Mouse (Mus musculus) layer of hippocampus, adult 9-10 months (tissue): Measurements from ENCODE around the gene Dohh.

Experiments
- DNase-seq: peaks from one replicate; pipeline ENCODE4 v3.0.0; 2022; ENCODE audit warnings: low spot score

The Dohh gene

DNA sequence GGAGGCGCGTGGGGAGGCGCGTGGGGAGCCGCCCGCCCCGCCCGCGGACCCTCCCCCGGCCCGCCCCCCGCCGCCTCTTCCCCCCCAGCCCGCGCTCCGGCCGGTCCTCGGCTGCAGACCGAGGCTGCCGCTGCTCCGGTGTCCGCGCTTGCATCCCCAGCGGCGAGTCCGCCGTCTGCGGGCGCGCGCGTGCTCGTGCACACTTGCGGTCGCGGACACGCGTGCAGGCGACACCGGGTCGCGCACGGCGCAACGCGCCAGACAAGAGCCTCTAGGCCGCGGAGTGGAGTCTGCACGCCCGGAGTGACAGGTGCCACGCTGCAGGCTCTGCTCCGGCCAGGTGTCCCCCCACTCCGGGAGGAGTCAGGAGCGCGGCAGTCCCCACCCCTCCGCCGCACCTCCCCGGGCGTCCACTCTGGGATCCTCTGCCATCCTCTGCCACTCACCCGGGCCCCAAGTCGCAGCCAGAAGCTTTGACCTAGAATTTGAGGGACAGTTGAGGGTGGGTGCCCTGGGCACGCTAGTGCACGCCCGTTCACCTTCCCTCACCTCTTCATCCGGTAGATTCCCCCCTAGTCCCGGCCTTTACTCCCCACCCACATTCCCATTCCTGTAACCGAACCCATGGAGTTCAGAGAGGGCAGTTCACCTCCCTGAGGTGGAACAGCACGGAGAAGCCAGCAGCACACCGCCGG lies 46.8 kb downstream of the Dohh start:
- no peak for DNase-seq

DNA sequence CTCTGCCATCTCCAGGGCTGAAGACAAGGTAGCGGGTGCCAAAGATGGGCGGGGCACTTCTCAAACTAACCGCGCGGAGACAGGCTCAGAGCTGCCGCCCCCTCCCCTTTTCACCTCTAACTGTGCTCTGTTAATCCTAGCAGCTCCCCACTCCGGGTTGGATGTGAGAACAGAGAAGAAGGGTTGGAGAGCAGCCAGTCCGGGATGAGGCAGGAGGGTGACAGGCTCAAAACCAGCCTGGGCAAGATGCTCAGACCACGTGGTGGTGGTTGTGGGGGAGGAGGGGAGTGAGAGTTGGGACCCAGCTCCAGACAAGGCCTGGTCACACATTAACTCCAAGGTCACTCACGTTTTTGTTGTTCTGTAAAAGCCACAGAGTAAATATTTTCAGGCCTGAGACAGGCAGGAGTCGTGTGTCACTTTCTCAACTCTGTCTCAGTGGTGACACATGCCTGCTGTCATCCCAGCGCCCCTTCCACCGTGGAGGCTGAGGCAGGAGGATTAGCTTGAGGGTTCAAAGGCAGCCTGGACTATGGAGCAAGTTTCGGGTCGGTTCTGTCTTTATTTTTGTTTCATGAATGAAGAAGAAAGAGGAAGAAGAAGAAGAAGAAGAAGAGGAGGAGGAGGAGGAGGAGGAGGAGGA lies 47.4 kb downstream of the Dohh start:
- no peak for DNase-seq

DNA sequence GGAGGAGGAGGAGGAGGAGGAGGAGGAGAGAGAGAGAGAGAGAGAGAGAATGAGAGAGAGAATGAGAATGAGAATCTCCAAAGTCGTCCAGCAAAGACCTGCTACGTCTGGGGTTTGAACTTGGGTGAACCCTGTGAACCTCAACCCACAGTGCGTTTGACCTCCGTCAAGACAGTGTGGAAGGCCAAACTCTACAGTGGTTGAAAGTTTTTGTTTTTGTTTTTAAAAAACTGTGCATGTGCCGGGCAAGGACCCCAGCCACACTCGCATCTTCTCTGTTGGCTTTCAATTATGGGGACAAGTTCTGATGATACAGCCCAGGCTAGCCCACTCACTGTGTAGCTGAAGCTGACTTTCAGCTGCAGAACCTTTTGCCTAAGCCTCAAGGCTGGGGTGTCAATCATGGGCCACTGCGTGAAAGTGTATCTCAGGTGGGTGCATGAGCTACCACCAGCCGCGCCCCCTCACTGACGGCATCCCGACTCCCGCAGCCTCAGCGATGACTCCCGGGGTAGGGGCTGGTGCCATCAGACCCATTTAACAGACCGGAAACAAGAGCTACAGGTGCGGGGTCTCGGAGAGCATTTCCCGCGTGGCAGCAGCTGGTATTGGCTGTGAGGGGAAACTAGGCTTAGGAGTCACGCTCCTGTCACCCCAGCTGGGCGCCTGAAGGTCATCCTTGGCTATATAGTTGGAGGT lies 48.1 kb downstream of the Dohh start:
- no peak for DNase-seq

DNA sequence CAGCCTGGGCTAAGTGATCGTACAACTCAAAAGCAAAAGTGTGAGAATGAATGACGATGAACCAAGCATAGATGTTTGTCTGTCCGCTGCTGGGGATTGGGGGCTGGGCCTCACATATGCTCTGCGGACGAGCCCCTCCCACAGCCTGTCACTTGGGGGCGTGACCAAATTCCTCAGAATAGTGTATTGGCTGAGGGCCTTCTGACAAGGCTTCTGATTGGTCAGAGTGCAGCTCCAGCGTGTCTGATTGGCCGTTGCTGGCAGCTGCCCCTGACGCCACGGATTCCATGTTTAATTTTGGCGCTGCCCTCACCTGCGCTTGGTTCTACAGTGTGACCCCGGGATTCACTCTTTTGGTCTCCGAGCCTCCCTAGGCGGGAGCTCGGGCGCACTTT lies 48.6 kb downstream of the Dohh start:
- DNase-seq = peak; percentile 95

DNA sequence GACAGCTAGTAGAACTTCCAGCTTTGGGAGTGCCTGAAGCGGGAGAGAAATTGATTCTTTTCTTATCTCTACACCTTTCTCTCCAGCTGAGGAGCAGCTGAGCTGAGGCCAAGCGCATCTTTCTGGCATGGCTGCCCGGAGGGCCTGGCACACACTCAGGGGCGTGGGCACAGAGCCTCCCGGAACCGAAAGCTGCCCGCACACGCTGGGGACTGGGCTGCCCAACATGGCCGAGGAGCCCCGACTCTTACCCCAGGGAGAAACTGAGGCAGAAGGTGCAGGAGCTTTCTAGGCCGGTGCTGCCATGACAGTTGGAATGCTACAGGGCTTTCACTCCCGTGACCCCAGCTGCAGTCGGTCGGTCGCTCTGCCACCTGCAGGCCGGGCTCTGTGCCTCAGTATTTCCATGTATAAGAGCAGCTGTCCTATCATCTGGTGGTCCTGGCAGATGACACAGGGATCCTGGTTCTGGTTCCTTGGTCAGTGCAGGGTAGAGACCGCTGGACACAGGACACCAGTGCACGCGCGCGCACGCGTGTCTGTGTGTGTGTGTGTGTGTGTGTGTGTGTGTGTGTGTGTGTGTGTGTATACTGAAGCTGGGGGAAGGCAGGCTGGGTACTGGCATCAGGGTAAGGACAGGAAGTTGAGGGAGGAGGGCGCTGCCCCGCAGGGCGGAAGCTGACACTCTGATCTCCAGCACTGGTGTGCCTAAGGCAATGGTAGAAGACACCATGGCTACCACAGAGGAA lies 49.5 kb downstream of the Dohh start:
- no peak for DNase-seq

DNA sequence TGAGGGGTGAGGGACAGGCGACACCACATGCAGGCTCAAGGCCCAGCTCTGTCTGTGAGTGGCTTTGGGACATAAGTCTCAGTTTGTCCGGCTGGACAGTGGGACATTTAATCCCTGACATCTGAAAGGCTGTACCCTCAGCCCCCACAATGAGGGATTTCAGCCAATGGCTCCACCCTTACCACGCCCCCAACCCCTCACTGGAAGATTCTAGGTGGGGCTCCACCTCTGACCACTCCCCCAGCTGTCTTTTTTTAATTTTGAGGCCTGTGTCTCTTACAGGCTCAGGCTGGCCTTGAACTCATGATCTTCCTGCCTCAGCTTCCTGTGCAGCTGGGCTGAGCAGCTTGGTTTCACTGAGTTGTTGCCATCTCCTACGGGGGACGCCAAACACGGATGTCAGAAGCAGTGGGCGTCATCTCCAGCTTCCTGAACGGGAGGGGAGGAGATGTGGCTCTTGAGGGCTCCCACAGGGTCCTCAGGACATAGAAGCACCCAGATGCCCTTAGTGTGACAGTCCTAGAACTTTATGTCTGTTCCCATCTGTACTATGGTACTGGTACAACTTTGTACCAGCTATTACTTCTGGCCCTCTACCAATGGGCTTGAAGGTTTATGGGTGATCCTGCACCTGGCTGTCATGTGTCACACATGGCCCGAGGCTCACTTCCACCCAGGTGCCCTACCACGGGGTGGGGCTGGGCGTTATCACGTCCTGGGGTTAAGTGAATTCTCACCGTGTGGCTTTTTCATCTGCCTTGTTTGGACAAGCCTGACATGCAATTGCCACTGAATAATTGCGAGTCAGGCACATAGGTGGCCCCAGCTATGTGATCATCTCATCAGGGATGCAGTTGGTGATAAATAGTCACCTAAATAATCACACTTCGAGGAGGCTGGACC lies 50.4 kb downstream of the Dohh start:
- no peak for DNase-seq

DNA sequence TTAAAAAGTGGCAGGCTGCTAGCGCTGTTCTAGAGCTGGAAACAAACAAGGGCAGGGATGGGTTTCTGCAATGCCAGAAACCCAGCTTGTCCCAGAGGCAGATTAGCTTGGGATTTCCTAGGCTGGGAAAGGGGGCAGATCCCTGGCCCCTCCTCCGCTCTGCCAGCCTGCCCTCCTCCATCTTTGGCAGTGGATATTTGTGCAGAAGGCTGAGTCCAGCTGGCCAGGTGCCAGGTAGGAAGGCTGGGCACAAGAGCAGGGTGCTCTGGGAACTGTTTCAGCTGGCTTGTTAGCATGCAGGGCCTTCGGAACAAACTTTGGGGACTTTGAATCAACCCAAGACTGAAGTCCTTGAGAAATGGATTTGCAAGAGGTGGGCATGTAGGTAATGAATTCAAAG lies 51.2 kb downstream of the Dohh start:
- DNase-seq = no peak
